Mouse (Mus musculus): ENCODE results near the gene Trim15.

GRCm38 (mm10) chr17:36915076-36915475 lies 48.1 kb upstream of the Trim15 start:
- TF ChIP-seq POLR2A (IDR thresholded peaks at IDR 0.05; ENCODE audit: extremely low read depth, insufficient read depth, low read length) (no peak), CTCF (IDR thresholded peaks at IDR 0.05; ENCODE audit: low read depth, low read length) (peak; percentile 77)
